Mouse (Mus musculus) thymus, adult 18-20 months (tissue): ENCODE results near the gene Ube2m.
"Not testable (repeated sequence)": the region's sequence is repeated elsewhere in the genome, so short reads cannot be mapped to it uniquely, and the experiment has no call there.

Source experiments
- DNase-seq, 2 experiments: peaks; one replicate each; pipeline ENCODE4 v3.0.0; 2022; ENCODE audit warnings: mixed read lengths in 2 of 2

The Ube2m gene

DNA sequence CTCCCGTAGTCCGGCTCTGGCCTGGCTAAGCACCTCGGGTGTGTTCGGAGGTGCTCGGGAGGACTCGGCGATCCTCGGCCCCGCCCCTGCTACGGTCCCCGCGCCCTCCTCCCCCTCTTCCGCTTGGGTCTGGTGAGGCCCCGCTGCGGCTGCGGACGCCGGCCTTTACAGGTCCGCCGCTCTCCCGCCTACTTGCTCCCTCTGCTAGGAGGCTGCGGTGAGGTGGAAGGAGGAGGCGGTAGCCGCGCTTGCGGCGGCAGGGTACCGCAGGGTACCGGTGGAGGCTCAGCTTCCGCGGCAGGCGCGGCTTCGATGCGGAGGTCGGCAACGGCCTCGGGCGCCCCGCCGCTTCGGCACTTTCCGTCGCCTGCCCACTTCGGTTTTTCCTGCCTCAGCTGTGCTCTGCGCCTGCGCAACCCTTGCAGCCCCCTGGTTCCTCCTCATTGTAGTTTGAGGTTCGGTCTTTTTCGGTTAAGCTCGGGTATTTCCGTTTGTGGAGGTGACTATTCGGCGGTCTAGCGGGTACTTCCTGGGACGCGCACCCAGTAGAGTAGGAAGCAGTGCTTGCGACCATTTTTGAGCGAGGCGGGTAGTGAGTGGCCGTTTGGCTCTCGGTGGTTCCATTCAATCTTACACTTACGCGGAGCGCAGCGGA lies at the start of gene Ube2m:
Gene Ube2m (minus strand): TSS at position 375 of the 655 bp plus-strand sequence.
- peak; percentile 98 to 99 for DNase-seq

DNA sequence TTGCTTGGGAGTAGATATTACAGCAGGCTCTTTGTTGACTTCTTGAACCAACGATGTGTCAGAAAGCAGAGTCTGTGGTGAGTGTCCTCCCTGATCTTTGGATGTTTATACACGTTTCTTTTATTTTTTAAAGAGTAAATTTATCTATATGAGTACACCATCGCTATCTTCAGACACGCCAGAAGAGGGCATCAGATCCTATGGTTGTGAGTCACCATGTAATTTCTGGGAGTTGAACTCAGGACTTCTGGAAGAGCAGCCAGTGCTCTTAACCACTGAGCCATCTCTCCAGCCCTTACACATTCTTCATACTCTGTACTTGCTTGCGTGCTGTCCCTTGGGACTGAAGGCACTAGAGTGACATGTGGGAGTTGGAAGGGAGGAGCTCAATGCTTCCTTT lies 34.2 kb upstream of the Ube2m start:
- no peak for DNase-seq

DNA sequence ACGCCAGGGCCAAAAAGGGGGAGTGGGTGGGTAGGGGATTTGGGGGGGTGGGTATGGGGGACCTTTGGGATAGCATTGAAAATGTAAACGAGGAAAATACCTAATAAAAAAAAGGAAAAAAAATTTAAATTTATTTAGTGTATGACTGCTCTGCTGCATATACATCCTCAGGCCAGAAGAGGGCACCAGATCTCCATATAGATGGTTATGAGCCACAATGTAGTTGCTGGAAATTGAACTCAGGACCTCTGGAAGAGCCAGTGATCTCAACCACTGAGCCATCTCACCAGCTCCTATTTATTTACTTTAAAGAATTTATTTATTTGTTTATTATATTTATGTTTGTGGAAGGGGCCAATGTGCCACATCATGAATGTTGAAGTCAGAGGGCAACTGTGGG lies 25.3 kb upstream of the Ube2m start:
- DNase-seq, result not testable (repeated sequence)

DNA sequence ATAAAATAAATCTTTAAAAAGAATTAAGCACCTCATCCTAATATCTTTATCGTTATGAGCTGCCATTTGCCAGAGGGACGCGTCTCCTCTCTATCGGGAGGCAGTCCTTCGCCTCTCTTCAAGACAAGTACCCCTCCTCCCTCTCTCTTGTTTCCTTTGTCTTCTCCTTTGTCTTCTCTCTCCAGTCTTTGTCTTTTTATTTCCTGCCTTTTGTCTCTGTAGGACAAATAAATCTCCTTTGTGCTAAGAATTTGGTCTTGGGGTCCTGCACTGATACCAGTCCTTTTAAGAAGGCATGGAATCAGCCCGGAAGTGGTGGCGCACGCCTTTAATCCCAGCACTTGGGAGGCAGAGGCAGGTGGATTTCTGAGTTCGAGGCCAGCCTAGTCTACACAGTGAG lies 21.5 kb upstream of the Ube2m start:
- no peak for DNase-seq

DNA sequence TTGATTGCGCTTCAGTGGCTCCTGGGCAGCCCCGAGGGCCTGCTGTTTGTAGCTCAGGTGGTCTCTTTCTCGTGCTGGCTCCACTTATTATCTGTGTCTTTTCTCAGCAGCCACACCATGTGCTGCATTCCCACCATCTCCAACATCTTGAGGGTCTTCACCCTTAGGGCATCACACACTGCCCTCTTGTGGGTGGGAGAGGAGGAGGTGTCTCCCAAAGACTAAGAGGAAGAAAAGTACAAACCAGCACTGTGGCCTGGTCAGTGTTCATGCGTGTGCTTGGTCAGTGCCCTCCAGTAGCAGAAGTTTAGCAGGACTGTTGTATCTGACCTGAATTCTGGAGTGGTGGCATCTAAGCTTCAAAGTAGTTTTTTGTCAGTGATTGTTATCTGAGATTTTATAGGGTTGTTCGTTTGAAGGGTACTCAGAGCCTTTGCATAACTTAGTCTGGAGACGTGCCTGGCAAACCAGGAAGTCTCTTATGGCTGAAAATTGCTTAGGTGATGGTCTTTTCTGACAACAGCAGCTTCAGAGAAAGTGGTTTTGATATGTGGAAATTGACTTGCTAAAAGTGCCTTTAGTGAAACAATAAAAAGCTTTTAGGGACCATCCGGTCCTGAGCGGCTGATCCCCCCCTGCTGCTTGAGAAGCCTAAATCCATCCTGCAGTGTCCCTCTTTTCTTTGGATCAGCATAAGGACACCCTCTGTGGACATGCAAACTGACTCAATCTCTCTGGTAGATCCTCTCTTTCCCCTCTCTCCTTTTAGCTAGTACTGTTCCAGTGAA lies 19.0 kb upstream of the Ube2m start:
- DNase-seq, result no peak

DNA sequence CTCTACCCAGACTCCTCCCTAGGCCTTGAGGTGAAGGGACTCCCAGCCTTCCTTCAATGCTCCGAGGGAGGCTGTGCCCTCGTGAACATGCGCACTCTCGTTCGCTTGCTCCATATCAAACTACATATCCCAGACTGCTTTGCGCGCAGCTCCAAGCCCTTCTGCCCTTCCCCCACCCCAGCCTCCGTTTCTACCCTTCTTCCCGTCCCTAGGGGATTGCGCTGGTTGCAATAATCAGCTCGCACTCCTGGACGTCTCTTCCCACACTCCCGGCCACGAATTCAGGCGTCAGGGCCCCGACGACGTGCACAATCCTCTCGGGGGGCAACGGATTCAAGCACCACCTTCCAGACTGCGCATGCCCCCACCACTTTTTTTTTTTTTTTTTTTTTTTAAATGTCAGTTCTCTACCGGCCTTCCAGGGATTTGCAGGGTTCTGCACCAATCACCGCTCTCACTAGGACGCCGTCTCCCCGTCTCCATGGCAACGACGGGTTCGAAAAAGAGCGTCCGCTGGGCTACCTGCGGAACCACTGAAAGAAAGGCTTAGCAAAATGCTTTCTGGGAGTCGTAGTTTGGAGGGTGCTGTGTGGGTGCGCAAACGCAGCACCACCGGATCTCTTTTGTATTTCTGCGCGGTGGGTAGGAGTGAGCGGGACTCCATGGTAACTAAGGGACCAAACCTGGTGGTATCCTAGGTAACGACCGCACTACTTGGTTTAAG lies 16.4 kb upstream of the Ube2m start, which contains the start of gene Mzf1:
Gene Mzf1 (minus strand): TSS at position 478 of the 724 bp plus-strand sequence.
- peak; percentile 88 to 95 for DNase-seq

DNA sequence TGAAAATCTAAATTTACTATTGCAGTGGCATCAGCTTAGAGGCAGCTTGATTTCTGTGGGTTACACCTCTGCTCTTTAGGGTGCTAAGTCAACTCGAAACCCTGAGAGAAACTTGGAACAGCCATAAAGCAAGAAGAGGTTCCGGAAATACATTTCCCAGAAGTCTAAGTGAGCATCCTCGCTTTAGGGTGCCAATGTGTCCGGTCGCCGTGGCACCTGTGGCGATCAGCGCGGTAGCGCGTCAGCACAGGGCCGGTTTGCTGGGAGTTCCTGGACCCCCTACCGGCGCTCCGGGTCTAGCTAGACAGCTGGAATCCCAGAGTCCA lies 15.8 kb upstream of the Ube2m start:
- no peak for DNase-seq

DNA sequence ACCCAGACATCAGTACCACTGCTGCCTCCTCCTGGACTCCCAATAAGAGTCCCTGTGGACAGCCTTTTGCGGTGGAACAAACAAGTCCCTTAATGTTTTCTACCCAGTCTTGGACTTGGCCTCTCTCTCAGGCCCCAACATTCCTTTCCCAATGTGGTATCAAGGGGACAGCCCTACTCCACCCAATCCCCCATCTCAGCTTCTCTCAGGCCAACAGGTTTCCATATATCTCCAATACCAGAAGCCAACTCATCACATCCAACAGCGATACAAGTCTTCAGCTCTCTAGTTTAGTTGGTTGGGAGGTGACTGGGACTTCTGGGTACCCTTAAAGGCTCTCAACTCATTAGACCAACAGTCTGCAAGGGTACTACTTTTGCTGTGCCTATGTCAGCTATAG lies 15.4 kb upstream of the Ube2m start:
- DNase-seq, result no peak

DNA sequence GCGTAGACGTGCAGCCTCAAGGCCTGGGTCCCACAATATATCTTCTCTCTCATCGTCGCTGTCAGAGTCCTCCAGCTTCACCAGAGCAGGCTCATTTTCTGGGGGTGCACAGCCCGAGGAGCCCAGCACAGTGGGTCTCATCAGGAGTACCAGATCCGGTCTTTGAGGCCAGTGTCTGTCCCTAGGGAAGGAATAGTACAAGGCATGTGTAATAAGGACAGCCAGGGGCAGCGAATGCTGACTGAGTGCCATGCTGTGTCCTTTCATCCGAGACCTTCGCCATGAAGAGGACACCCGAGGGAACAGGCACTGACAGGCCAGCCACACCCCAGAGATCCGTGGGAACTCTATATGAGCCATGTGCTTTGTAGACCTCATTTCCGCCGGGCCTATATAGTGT lies 14.9 kb upstream of the Ube2m start:
- DNase-seq, result no peak

DNA sequence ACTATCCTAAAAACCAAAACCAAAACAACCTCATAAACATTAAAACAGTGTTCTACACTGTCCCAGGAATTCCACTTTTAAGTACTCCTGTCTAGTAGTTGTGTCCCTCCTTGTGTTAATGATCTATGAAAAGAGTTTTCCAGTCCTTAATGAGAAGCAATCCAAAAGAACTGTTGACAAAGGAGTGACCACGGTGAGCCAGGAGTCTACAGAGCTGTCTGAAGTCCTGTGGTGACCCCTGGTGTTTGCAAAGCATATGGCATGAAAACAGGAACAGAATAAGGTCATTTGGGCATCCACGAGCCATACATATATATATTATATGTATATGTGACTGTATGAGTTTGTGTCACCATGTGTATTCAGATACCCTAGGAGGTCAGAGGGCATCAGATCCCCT lies 8.0 kb upstream of the Ube2m start:
- DNase-seq, result no peak

DNA sequence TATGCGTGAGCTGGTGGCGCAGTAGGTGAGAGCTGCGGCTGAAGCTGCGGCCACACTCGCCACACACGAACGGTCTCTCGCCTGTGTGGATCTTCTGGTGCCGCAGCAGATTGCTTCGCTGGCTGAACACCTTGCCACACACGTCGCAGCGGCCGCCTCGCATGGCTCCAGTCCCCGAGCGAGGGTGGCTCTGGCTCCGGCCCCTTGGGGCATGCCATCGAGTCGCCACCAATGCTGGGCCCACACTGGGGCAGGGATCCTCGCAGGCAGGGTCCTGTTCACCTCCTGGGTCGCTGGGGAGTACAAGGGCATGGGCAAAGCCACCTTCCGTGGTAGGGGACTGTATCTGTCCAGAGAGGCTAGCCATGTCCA lies 6.2 kb upstream of the Ube2m start:
- no peak for DNase-seq

DNA sequence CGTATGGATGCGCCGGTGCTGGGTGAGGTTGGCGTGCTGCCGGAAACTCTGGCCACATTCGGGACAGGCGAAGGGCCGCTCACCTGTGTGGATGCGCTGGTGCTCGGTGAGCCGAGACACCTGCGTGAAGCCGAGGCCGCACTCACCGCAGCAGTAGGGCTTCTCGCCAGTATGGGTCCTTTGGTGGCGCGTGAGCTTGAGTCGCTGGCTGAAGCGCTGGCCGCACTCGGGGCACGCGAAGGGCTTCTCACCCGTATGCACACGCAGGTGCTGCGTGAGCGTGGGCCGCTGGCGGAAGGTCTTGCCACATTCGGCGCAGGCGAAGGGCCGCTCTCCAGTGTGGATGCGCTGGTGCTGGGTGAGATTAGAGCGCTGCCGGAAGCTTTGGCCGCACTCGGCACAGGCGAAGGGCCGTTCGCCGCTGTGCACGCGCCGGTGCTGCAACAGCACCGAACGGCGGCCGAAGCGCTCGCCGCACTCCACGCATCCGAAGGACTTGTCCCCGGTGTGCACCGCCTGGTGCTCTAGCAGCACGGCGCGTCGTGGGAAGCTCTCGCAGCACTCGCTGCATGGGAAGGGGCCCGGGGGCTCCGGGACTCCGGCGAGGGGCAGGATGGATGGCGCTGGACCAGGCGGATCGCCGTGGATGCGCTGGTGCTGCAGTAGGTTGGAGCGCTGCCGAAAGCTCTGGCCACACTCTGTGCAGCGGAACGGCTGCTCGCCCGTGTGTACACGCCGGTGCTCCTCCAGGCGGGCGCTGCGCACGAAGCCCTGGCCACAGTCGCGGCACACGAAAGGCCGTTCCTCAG lies 5.6 kb upstream of the Ube2m start:
- no peak for DNase-seq

DNA sequence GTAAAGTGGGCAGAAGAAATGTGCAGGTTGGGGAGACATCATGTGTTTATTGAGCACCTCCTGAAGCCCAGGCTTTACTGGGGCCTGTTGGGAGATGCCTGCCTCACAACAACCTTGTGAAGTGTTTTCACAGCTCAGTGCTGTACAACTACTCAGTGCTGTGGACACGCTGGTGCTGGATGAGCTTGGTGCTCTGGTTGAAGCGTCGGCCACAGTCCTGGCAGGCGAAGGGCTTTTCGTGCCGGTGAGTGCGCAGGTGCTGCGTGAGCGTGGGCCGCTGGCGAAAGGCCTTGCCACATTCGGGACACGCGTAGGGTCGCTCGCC lies 5.0 kb upstream of the Ube2m start:
- DNase-seq, result no peak

DNA sequence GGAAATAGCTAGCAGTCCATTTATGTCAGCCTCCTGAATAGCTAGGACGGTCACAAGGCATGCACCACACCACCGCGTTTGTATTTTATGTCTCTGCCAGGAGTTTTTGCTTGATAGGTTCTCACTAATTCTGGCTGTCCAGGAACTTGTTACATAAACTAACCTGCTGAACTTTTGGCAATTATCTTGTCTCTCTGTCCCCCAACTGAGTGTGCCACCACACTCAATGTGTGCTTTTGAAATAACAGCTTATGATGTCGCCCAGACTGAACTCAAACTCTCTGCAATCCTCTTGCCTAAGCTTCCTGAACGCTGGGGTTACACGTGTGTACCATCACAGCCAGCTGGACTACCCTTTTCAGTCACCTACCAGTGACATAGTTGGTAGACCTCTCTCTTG lies 4.4 kb upstream of the Ube2m start:
- DNase-seq, result no peak

DNA sequence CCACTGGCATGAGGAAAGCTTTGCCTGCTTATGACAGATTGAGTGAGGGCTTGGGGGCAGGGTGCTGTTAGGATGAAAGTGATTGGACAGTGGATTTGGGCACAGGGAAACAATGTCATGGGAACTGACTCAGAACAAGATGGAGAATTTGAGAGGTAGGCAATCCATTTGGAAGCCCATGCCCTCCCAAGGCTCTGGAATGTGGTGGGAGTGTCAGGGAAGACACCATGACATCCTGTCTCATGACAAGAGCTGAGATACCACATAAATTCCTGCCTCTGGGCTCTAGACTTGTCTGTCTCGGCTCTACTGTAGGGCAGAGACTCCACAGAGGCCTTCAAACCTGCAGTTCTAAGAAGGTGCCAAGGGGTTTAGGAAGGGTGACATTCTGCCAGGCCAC lies 3.2 kb upstream of the Ube2m start:
- DNase-seq, result no peak

DNA sequence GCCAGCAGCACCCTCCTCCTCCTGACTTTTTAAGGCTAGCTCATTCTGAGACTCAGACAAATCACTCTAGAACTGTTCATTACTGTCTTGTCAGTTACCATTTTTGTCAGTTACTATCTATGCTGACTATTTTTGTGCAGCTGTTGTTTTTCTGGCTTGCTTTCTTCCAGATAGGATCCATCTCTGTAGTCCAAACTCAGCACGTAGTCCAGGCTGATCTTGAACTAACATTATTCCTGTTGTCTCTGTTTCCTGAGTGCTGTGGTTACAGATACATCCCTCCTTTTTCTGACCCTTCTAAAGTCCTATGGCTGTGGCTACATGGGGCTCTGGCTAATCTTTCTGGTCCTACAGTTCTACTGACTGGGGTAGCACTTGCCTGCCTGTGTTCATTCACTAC lies 1.1 kb upstream of the Ube2m start:
- no peak for DNase-seq

DNA sequence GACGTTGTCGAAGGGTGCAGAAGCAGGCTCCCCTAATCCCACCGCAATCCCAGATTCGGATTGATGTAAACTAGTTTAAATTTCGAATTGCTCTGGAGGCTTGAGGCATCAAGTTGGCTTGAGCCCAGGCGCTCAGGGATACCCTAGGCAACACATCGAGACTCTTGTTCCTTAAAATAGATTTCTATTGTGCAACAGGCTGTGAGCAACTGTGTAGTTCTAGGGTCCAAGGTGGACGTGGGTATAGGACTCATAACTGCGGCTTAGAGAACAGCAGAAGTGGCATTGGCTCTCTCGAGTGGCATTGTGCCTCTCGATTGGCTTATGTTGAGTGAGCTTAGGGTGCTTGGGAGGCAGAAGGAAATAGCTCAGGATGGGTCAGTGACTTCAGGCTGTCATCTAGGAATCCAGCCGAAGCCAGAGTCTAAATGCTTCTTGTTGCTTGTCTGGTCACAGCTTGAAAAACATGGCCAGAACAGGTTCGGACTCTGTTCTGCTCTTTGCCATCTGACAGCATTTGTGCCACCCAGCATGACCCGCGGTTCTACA lies 620 bp upstream of the Ube2m start:
- no peak for DNase-seq

DNA sequence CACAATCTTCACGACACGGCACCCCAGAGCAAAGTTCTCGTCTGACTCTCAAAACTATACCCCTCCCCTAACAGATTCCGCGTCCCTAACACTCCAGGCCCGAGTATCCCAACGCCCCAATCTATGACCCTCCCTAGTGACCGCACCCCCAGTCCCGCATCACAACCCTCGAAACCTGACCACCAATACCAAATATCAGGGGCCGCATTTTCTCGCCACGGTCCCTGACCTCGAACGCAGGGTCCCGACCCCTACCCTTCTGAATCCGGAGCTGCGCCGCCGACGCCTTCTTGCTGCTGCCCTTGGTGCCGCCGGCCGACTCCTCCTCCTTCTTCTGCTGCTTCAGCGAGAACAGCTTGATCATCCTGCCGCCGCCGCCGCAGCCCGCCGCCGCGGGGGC lies 709 bp downstream of the Ube2m start:
- peak in 1 of 2 experiments; percentile 68 for DNase-seq

DNA sequence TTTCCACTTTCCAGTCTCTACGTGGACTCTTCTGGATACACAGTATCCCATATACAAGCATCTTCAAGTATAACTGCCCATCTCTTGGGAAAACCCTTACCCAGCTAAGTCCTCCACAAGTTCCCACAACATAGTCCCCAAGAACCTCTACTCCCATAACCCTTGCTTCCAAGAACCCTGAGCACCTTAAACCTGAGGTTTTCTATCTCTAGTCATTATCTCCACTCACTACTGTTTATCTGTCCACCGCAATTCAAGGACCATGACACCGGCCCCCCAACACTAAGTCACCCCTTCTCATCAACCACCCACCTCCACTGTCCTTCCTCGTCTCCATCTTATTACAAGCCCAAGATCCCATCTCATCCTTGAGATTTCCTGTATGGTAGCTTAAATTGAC lies 1.3 kb downstream of the Ube2m start:
- DNase-seq, result no peak

DNA sequence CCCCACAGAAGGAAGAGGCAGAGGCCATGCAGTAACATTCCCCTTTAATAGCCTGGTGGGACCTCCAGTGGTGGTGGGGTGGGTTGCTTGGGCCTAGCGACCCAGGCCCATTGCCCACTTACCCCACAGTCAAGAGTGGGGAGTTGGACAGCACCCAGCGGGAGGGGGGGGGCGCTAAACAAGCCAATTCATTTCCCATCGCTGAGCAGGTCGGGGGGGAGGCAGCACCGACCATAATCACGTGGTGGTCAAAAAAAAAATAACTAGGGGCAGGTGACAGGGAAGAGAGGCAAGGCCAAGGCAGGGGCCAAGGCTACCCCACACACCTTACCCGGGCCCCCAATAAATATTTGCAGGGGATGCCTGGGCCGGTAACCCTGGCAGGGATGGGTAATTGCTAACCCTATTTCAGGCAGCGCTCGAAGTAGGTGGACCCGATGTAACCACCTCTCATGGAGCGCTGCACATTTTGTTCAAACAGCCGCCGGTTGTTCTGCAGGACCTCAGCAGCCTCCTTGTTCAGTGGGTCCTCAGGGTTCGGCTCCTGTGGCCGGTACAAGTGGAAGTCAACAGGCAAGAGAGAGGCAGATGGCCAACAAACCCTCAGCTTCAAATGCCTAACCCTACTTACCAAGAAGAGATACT lies 2.7 kb downstream of the Ube2m start:
- peak in 1 of 2 experiments; percentile 45 for DNase-seq

DNA sequence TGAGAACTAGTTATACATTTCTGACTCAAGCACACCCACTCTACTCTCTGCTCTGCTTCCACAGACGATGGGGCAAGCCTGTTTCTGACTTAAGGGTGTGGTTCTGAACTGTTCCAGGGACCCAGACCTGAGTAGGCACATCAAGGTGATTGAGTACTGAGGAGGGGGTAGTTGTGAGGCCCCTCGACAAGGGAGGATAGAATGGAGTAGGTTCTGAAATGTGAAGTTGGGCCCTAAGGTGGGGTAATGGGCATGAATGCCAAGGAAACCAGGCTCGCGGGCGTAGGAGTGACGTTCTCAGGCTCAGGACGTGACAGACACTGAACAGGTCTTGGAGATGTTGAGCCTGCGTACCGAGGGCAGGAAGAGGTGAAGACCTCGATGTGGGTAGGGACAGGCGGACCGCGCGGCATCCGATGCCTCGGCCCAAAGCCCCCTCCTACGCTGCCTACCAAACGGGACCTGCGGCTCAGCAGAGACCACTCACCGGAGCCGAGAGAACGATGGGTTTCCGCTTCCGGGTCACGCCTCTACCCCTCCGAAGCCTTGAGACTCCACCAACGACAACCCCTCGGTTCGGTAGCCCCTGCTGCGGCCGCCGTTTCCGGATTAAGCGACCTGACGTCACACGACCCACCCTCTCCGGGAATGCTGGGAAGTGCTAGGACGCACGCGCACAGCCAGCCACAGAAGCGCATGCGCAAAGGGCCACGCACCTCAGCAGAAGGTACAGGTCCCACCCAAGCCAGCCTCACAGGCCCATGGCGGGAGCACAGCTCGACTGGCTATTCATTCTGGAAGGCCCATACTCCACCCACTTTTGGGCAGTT lies 3.7 kb downstream of the Ube2m start, which contains the start of gene Chmp2a:
Gene Chmp2a (minus strand): TSS at position 660 of the 830 bp plus-strand sequence.
- DNase-seq, result peak; percentile 97 to 98
